Mouse (Mus musculus): Measurements from ENCODE around the gene Fbxl2.
A peak's percentile ranks its signal among the peaks of the same experiment; 100 is the strongest.

Fbxl2 gene

GRCm38 (mm10) chr9:113973857-113974256 is 72.1 kb downstream of the Fbxl2 start:
- DNase-seq (ENCODE audit: low spot score): no peak

- DNase-seq (ENCODE audit: low spot score): no peak
Measured at GRCm38 (mm10) chr9:113971615-113972014, 74.4 kb downstream of the Fbxl2 start.

- no peak for DNase-seq (ENCODE audit: low spot score)
Measured at GRCm38 (mm10) chr9:113970041-113970440, 76.0 kb downstream of the Fbxl2 start.

GRCm38 (mm10) chr9:113969399-113969798 is 76.6 kb downstream of the Fbxl2 start:
- DNase-seq (ENCODE audit: low spot score): no peak

GRCm38 (mm10) chr9:113968967-113969366 is 77.0 kb downstream of the Fbxl2 start:
- no peak for DNase-seq (ENCODE audit: low spot score)

- DNase-seq (ENCODE audit: low spot score): no peak
Measured at GRCm38 (mm10) chr9:113966838-113967237, 79.2 kb downstream of the Fbxl2 start.

GRCm38 (mm10) chr9:113964415-113964814 is 81.6 kb downstream of the Fbxl2 start:
- DNase-seq (ENCODE audit: low spot score): no peak

- no peak for DNase-seq (ENCODE audit: low spot score)
Measured at GRCm38 (mm10) chr9:113963718-113964117, 82.3 kb downstream of the Fbxl2 start.

GRCm38 (mm10) chr9:113957777-113958176 is 88.2 kb downstream of the Fbxl2 start:
- DNase-seq (ENCODE audit: low spot score): no peak

GRCm38 (mm10) chr9:113947216-113947615 is 98.8 kb downstream of the Fbxl2 start:
- no peak for DNase-seq (ENCODE audit: low spot score)

GRCm38 (mm10) chr9:113943372-113943771 is 102.6 kb downstream of the Fbxl2 start:
- no peak for DNase-seq (ENCODE audit: low spot score)

GRCm38 (mm10) chr9:113941103-113941805 is 104.7 kb downstream of the Fbxl2 start:
- no peak for DNase-seq (ENCODE audit: low spot score)

GRCm38 (mm10) chr9:113939063-113939850 is 106.7 kb downstream of the Fbxl2 start:
- DNase-seq (ENCODE audit: low spot score): no peak

- no peak for DNase-seq (ENCODE audit: low spot score)
Measured at GRCm38 (mm10) chr9:113935638-113936037, 110.4 kb downstream of the Fbxl2 start.

- DNase-seq (ENCODE audit: low spot score): no peak
Measured at GRCm38 (mm10) chr9:113932501-113932900, 113.5 kb downstream of the Fbxl2 start.

- DNase-seq (ENCODE audit: low spot score): no peak
Measured at GRCm38 (mm10) chr9:113932100-113932470, 113.9 kb downstream of the Fbxl2 start.

GRCm38 (mm10) chr9:113931375-113932099 is 114.5 kb downstream of the Fbxl2 start:
- no peak for DNase-seq (ENCODE audit: low spot score)

GRCm38 (mm10) chr9:113930534-113931374 is 115.2 kb downstream of the Fbxl2 start, which contains the start of gene Ubp1:
TSS of gene Ubp1 (plus strand) at chr9:113930934.
- DNase-seq (ENCODE audit: low spot score): peak; percentile 92

- no peak for DNase-seq (ENCODE audit: low spot score)
Measured at GRCm38 (mm10) chr9:113929676-113930075, 116.3 kb downstream of the Fbxl2 start.

GRCm38 (mm10) chr9:113928591-113928990 is 117.4 kb downstream of the Fbxl2 start:
- no peak for DNase-seq (ENCODE audit: low spot score)

- DNase-seq (ENCODE audit: low spot score): no peak
Measured at GRCm38 (mm10) chr9:113924883-113925282, 121.1 kb downstream of the Fbxl2 start.

- no peak for DNase-seq (ENCODE audit: low spot score)
Measured at GRCm38 (mm10) chr9:113922677-113923076, 123.3 kb downstream of the Fbxl2 start.

Measured in layer of hippocampus, adult 9-10 months (tissue).